Mouse (Mus musculus): ENCODE results near the gene Grm7. TPM values are rescaled to one million over a fixed set of nuclear protein-coding genes. Genes with fewer than 3 reads are reported as not detected.
A peak's percentile ranks its signal among the peaks of the same experiment; 100 is the strongest.

The Grm7 gene
- total RNA-seq, 4 experiments from 2014 or later, result 0.12 to 0.22 (median 0.16) TPM

DNA sequence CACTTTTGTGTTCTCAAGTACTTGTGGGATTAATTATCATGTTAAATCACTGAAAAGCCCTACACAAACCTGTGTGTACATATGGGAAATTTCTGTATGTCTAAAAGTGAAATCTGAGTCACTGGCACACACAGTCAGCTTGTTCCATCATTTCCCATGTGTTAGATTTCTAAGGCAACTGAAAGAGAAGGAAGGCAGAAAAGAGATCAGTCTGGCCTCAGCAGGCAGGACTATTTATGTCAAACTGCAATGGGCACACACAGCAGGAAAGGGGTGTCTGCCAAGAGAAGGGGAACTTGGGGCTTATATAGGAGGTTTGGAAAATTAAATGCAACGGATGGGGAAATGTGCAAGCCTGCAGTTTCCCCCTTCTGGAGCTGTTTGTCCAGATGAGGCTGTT lies 913.2 kb downstream of the Grm7 start:
- DNase-seq (ENCODE audit: low spot score), result no peak

DNA sequence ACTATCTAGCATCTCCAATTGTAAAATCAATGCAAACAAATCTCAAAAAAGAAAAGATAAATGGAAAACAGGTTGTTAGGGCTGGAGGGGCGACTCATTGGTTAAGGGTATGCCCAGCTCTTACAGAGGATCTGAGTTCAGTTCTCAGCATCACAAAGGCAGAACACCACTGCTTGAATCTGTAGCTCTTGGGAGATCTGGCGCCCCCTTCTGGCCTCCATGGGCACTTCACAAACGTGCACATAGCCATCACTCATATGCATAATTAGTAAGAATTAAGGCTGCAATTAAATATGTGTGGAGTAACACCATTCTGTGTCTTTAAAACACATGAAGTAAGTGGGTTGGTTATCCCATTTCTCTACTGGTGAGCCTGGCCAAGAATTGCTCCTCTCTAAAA lies 914.1 kb downstream of the Grm7 start:
- DNase-seq (ENCODE audit: low spot score), result no peak

GRCm38 (mm10) chr6:111561347-111561746 lies 916.0 kb downstream of the Grm7 start:
- DNase-seq (ENCODE audit: low spot score), result no peak

DNA sequence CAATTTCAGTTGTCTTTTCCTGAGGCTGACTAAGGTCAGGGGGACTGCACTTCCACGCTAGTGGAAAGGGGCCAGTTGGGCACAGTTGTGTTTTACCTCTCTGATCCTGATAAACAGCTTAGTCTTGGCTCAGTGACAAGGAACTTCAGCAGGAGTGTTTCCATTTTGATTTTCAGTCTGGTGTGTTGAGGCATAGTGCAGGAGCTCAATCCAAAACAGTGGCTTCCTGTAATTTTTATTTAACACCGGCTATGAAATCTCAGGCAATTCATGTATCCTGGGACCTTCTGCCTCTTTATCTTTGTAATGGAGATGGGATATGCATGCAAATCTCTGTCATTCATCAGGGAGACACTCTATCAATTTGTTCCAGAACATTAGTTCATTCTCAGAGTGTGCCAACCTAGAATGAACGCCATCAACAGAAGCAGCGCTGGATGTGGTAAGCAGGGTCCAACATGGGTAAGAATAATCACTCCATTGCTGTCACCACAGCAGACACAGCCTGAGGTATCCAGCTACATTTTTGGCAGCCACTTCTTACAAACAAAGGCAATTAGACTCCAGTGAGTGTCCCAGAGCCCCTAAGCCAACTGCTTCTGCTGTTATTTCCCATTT lies 926.2 kb downstream of the Grm7 start:
- no peak for DNase-seq (ENCODE audit: low spot score)

GRCm38 (mm10) chr6:111584851-111585250 lies 939.5 kb downstream of the Grm7 start:
- DNase-seq (ENCODE audit: low spot score), result peak; percentile 61

DNA sequence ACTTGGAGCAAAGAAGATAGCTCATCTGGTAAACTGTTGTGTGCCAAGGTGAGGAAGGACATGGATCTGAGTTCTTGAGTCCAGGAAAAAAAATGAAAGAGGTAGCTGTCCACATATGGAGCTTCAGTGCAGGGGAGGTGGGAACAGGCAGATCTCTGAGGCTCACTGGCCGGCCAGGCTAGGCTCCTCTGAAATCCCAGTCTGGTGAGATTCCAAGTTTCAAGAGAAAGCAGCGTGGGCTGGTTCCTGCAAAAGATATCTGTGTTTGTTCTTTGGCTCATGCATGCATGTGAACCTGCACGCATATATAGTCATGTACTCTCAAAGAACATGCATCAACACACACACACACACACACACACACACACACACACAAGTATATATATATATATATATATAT lies 942.2 kb downstream of the Grm7 start:
- no peak for DNase-seq (ENCODE audit: low spot score)

DNA sequence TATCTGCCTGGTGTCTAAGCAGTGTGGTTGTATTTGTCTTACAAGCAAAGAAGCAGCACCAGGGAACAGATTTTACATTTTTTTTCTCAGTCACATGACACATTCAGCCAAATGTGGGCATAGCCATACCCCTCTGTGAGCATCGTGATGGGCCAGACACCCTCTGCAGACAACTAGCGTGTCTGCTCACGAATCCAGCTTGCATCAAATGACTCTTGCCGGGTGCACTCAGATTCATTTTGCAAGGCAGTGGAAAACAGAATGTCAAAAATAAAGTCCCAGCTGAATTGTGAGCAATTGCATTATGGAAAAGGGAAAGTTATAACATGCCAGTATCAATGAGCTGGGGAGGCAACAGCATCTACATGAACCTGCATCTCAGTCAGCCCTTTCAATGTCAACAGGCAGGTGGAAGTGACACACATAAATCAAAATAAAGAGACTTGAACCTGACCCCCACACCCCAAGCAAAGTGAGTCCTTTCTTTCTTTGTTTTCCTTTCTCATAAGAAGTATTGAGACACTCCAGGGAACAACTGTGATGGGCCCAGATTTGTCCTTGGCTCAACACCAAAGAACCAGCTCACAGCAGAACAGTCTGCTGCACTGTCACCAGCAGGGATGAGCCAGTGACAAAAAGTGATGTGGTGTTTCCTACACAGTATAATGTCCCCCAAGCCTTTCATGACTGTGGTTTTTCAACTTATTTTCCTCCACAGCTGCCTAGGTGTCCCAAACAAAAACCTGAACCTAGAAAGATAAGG lies 956.7 kb downstream of the Grm7 start:
- no peak for DNase-seq (ENCODE audit: low spot score)

- no peak for DNase-seq (ENCODE audit: low spot score)
These were observed 965.0 kb downstream of the Grm7 start for GRCm38 (mm10) chr6:111610396-111610795.

DNA sequence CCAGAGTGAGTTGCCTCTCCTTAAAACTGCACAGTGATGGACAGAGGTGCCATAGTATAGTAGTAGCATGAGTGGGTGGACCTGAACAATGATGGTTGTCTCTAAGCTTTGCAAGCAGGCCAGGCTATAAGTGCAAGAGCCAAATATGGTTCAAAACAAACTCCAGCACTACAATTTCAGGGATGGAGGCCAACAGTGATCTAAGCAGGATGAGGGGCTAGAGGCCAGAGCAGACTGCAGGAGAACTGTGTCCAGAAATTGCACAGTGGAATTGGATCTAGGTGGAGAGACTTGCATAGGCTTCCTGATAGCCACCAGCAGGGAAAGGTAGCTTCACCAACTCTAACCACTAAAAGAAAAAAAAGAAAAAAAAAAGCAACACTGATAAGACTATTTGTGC lies 968.5 kb downstream of the Grm7 start:
- peak; percentile 27 for DNase-seq (ENCODE audit: low spot score)

All from heart, adult 8-10 months (tissue).